Mouse (Mus musculus) adrenal gland, postnatal 36 days (tissue): ENCODE measurements around the gene Apoh. TPM values are rescaled to one million over a fixed set of nuclear protein-coding genes. Genes with fewer than 3 reads are reported as not detected.

Experiments used
- DNase-seq, 2 experiments: peaks; one replicate each; pipeline ENCODE4 v3.0.0; 2021; ENCODE audit warnings: mixed read lengths in 1 of 2
- total RNA-seq, 2 experiments: library from RNA; stranded (reverse); gene quantifications; 2 replicates each; pipeline ENCODE4 v1.2.3; 2021

The Apoh gene
- total RNA-seq, 2 experiments from 2014 or later, result 0.86 TPM; not detected in 1

- no peak for DNase-seq
Measured at GRCm38 (mm10) chr11:108384920-108385665, 41.9 kb downstream of the Apoh start.

DNA sequence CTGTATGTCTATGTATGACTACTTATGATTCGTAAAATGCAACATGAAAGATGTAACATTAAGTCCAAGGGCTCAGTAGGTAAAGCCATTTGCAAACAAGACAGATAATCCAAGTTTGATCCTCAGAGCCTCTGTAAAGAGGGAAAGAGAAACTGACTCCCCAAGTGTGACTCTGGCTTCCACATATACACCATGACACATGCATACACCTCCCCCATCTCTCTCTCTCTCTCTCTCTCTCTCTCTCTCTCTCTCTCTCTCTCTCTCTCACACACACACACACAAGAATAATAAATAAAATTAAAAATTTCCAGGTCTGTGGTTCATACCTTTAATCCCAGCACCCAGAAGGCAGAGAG, 42.5 kb downstream of the Apoh start:
- no peak for DNase-seq

DNA sequence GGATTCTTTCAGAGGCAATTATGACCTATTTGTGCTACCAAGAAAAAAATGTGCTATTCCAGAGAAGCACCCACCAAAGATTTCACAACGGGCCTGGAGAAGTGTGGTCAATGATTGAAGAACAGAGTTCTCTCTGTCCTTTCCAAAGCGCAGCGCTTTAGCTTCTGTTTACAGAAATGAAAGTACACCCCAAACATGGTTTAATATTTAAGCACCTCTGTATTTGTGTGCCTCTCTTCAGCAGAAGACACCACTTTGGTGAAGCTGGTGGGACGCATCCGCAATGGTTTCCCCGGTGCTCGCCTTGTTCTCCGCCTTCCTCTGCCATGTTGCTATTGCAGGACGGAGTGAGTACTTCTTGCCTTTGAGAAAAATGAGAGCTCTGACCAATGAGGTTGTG, 51.9 kb downstream of the Apoh start:
- DNase-seq, result no peak

- DNase-seq, result no peak
Measured at GRCm38 (mm10) chr11:108396076-108396829, 53.1 kb downstream of the Apoh start.

- no peak for DNase-seq
Measured at GRCm38 (mm10) chr11:108409876-108410644, 66.9 kb downstream of the Apoh start.

GRCm38 (mm10) chr11:108416360-108416759, 73.2 kb downstream of the Apoh start:
- no peak for DNase-seq

DNA sequence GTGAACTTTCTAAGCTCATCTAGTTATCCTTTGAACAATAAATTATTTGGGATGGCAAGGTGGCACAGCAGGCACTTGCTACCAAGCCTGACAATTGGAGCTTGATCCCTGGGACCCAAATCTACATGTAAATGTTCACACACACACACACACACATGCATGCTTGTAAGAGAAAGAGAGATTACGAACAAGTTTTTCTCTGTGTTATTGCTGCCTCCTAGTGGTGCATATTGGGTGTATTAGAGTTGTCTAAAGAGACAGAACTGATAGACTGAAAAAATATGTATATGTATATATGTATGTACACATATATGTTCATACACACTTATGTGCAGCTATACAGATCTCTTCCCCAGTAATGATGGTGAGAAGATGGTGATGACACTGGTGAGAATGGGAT, 75.4 kb downstream of the Apoh start:
- peak in 1 of 2 experiments; percentile 11 for DNase-seq

DNA sequence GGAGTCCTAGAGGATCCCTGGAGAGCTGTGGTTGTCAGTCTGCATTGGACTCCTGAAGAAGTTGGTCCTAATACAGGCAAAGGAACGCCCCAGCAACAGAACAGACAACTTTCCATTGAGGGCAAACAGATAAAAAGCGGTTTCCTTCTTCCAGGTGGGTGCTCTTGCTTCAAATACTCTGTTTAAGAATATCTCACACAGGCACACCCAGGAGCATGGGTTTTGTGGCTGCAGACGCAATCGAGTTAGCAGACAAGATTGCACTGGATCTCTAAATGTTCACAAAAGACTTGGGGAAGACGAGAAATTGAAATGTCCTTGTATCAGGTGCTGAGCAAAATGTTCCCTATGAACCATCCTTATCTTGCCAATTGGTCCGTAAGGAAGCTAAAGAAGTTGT, 76.1 kb downstream of the Apoh start:
- DNase-seq, result no peak

DNA sequence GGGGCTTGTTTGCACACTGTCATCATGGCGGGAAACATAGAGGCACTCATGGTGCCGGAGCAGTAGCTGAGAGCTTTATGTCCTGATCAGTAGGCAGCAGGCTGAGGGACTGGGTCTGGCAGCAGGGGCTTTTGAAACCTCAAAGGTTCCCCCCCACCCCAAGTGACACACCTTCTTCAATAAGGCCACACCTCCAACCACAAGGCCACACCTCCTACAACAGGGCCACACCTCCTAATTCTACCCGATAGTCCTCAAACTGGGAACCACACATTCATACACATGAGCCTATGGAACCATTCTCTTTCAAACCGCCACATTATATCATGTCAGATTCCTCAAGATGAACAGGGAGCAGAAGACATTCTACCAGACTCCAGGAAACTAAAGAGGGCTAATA, 77.6 kb downstream of the Apoh start:
- no peak for DNase-seq

GRCm38 (mm10) chr11:108423221-108423620, 80.1 kb downstream of the Apoh start:
- DNase-seq, result no peak

- no peak for DNase-seq
Measured at GRCm38 (mm10) chr11:108424111-108424510, 81.0 kb downstream of the Apoh start.

DNA sequence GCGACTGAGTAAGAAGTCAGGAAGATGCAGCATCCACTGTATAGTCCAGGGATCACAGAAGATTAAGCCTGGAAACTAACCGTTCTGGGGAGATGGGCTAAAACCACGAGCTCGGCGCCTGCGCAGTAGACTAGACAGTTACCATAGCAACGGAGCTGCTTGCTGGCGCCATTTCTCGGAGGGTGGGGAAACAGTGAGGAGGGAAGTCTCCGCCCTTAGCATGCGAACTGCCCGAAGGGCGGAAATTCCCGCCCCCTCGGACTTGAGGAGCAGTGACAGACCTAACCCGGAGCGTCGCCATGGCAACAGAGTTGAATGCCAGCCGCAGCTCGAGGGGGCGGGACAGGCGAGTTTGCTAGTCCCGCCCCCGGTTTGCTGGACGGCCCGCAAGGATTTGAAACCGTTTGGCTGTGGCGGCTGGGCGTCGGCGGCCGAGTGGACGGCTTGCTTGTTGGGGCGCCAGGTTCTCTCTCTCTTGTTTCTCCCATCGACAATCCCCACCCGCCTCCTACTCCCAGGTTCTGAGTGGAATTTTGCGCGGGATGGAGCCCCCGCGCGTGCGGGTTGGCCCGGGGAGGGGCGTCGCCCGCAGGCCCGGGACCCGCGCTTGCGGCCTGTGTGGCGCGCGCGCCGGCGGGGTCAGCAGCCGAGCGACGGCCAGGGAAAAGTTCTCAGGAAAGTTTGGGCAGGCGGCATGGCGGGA, 81.9 kb downstream of the Apoh start, which contains the start of gene Cep112:
Cep112 (plus strand) TSS at position 304 of the 703 bp plus-strand sequence.
- peak; percentile 98 for DNase-seq

- DNase-seq, result peak in 1 of 2 experiments; percentile 27
Measured at GRCm38 (mm10) chr11:108425592-108425921, 82.4 kb downstream of the Apoh start.

DNA sequence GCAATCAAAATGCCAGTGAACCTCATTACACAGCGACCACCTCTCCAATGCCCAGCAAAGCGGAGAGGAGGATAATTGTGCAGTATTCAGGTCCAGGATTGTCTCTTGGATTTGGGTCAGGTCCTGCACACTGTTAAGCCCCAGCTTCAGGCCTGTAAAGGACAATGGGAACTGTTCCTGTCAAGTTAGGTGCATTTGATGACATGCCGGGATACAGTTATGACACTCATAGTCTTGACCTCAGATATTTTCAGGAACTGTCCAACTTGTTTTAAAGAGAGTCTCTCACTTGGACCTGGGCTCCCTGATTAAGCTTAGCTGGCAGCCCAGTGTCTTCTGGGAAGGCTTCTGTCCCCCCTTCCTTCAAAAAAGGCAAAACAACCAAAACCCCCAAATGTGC, 82.9 kb downstream of the Apoh start:
- no peak for DNase-seq

- peak in 1 of 2 experiments; percentile 5 for DNase-seq
Measured at GRCm38 (mm10) chr11:108427191-108427590, 84.0 kb downstream of the Apoh start.

- no peak for DNase-seq
Measured at GRCm38 (mm10) chr11:108429076-108429475, 85.9 kb downstream of the Apoh start.

GRCm38 (mm10) chr11:108443893-108444563, 100.9 kb downstream of the Apoh start:
- no peak for DNase-seq

GRCm38 (mm10) chr11:108447148-108447547, 104.0 kb downstream of the Apoh start:
- peak; percentile 8 to 38 for DNase-seq

DNA sequence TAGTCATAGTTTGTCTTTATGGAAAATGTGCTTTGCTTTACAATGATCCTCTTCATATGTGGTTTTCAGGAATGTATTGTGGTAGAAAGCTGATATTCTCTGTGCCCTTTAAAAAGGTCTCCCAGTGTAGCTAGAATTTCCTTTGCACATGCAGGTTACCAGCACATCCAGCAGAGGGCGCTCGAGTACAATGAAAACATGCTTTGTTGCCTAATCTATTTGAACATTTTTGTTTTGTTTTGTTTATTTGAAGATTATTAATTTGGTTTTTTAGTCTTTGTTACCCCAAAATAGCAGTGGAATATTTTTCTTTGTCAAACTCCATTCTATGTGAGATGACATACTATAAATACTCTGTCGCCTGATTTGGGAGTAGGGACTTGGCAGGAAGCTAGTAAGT, 106.7 kb downstream of the Apoh start:
- DNase-seq, result peak; percentile 80 to 82

GRCm38 (mm10) chr11:108459599-108459998, 116.4 kb downstream of the Apoh start:
- no peak for DNase-seq
